Mouse (Mus musculus) left cerebral cortex, postnatal 36 days (tissue): ENCODE measurements around the gene Rras. TPM values are rescaled to one million over a fixed set of nuclear protein-coding genes. Genes with fewer than 3 reads are reported as not detected.

ENCODE experiments used
- DNase-seq, 2 experiments: peaks; one replicate each; pipeline ENCODE4 v3.0.0; 2021 to 2022; ENCODE audit warnings: low spot score in 2 of 2, mixed read lengths in 1 of 2
- intact Hi-C: fragments of 180-260 bp; cut with DNase I; formaldehyde crosslinking; loops from one replicate; pipeline ENCODE4 v1.15.1; 2025
- total RNA-seq, 2 experiments: library from RNA; stranded (reverse); gene quantifications; 2 replicates each; pipeline ENCODE4 v1.2.3; 2021

Gene Rras
- total RNA-seq, 2 experiments from 2014 or later = 12.9 to 13.9 TPM

DNA sequence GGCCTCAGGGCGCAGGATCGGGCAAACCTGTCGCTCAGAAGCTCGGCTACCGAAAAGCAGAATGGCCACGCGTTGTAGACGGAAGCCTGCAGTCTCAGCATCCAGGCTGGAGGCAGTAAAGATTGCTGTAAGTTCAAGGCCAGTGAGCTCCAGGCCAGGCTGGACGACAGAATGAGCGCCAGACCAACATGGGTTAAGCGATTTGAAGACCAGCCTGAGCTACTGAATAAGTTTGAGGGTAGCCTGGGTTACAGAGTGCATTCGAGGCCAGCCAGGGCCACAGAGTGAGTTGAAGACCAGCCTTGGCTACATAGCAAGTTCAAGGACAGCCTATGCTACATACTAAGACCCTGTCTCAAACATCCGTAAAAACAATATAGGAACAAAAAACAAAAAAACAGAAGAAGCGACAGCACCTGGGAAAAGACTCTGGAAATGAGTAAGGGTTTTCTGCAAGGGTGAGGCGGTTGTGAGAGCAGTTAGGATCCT, 19.8 kb upstream of the Rras start:
- DNase-seq = no peak
- intact Hi-C loops = loop anchor here (2.0 kb wide), 1 partner anchor 19 kb away; the partner anchor contains the start of genes Rras and Scaf1

DNA sequence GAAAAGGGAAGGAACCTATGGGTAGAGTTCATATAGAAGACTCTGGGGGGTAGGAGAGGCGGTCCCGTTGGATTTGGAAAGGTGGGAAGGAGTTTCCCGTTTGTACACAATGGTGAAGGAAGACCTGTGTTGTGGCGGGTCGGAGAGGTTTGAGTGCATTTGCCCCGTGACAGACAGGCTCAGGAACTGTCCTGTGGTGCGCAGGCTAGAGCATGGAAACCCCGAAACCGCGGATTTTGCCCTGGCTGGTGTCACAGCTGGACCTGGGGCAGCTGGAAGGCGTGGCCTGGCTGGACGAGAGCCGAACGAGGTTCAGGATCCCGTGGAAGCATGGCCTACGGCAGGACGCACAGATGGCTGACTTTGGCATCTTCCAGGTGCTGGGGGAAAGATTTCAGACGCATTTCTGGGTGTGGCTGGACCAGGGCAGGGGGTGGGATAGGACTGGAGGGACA, 19.2 kb upstream of the Rras start, which contains the start of gene Bcl2l12:
Gene Bcl2l12 (minus strand): TSS at position 212 of the 455 bp plus-strand sequence.
- intact Hi-C loops = no loop called here
- no peak for DNase-seq

DNA sequence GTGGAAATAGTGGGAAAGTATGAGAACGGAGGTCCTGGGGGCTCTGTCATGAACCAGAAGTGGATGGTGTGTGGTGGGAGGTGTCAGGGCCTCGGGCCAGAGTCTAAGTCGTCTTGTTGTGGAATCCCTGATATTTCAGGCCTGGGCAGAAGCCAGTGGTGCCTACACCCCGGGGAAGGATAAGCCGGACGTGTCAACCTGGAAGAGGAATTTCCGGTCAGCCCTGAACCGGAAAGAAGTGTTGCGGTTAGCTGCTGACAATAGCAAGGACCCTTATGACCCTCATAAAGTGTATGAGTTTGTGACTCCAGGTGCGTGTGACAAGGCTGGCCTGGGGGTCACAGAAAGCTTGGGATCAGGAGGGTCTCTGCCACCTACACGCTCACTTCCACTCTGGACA, 18.0 kb upstream of the Rras start:
- intact Hi-C loops = no loop called here
- DNase-seq = no peak

DNA sequence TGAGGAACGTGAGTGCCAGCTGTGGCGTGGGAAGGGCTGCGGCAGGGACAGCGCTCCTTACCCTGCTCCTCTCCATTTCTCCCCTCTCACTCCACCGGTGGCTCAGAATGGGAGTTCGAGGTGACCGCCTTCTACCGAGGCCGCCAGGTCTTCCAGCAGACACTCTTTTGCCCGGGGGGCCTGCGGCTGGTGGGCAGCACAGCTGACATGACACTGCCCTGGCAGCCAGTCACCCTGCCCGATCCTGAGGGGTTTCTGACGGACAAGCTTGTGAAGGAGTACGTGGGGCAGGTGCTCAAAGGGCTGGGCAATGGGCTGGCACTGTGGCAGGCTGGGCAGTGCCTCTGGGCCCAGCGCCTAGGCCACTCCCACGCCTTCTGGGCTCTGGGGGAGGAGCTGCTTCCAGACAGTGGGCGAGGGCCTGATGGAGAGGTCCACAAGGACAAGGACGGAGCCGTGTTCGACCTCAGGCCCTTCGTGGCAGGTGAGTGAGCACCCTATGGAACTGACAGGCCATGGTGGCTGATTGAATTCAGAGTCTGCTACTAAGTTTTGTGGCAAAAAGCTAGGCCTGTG, 17.1 kb upstream of the Rras start:
- DNase-seq = no peak
- intact Hi-C loops = no loop called here

DNA sequence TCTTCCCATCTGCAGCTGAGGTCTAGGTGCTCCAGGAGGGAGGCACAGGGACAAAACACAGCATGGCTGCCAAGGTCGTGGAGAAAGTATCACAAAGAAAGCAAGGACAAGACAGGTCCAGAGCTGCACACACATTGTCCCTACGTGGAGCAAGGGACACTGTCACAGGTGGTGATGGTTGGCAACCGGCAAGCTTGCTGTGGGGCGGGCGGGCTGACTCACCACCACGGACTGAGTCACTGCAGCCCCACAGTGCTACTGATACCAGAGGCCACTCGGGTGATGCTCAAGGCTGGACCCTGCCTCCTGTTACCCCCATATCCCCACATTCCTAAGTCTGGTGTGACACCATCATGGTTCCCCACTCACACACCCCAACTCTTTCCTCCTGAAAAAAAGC, 15.3 kb upstream of the Rras start:
- intact Hi-C loops = no loop called here
- DNase-seq = no peak

DNA sequence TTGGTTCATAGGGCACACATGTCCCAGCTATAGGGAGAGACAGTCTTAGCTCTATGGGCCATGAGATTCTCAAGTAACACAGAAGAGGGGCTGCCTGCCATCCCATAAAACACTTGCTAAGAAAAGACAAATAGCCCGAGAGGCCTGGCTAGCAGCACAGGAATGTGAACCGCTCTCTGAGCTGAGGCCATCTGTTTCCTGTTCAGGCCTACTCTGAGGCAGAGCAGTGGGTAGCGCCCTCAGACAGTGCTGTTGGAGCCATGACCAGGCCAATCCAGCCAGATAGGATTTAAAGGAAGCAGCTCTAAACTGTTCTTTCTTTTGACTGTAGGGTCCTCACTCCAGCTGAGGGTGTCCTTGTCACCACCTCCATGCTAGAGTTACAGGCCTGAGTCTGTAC, 13.2 kb upstream of the Rras start:
- intact Hi-C loops = no loop called here
- DNase-seq = no peak

DNA sequence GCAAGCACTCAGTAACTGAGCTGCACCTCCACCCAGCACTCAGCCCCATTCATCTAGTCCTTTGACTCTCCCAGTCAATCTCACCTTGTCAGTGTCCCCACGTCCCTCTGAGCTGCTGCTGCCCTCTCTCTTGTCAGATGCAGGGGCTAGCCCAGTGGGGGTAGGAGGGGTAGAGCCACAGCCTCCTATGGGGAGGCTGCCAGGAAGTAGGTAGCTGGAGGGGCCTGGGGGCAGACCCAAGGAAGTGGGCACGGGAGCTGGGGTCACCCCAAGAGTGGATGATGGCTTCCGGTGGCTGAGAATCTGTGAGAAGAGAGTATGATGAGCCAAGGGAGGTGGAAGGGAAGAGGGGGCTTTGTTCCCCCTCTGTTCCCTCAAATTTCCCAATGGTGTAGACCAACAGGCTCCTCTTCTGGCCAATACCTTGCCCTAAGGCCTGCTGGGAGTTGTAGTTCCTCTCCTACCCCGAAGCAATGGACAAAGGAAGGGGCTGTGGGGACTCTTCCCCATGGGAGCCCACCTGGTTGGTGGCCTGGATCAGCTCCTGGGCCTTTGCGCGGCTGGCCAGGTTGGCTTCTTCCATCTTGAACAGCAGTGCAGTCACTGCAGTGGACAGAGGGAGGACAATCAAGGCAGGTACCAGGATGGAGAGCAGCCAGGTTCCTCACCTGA, 12.3 kb upstream of the Rras start:
- intact Hi-C loops = no loop called here
- no peak for DNase-seq

DNA sequence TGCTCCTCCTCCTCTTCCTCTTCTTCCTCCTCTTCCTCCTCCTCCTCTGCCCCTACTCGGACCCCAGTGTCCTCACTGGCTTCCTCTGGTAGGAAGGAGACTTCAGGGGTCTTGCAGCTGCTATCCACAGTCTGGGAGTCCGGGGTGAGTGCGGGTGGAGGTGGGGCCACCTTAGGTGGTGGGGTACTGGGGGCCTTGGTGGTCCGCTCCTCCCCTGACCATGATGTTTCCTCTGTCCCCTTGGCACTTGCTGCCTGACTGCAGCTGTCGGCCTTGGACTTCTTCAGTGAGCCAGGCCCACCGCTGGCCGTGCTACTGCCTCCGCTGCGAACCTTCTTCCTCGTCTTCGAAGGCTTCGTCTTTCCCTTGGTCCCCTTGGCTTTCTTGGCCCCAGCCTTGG, 11.3 kb upstream of the Rras start:
- intact Hi-C loops = no loop called here
- no peak for DNase-seq

DNA sequence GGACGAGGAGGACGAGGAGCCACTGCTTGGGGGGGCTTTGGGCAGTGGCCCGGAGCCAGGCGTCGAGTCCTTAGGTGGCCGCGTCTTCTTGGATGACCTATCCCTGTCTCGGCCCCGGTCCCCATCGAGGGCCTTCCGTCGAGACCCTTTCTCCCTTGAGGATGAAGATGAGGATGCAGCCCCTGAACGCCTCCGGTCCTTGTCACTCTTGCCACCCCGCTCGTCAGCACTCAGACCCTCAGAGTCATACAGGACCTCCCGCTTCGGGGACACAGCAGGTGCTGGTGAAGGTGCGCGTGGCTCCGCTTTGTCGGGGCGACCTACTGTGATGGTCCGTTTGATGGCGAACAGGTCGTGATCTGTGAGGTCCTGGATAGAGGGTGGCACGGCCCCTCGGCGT, 10.6 kb upstream of the Rras start:
- no peak for DNase-seq

DNA sequence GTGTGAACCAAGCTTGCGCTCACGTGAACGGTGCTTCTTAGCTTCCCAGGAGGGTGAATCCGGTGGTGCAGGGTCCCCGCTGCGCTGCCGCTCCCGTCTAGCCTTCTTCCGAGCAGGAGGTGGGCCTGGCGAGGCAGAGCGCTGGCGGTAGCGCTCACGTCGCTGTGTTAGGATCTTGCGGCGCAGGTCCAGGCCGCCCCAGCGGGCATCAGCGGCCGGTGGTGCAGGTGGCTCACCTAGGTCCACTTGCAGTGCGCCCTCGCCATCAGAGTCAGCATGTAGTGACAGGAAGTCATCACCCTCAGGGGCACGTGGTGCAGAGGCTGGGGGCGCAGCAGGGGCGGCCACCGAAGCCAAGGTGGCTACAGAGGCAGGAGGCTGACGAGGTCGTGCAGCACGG, 9.9 kb upstream of the Rras start:
- no peak for DNase-seq
- intact Hi-C loops = no loop called here

More for the DNA sequence above, 10.6 kb upstream of the Rras start:
- intact Hi-C loops = no loop called here

DNA sequence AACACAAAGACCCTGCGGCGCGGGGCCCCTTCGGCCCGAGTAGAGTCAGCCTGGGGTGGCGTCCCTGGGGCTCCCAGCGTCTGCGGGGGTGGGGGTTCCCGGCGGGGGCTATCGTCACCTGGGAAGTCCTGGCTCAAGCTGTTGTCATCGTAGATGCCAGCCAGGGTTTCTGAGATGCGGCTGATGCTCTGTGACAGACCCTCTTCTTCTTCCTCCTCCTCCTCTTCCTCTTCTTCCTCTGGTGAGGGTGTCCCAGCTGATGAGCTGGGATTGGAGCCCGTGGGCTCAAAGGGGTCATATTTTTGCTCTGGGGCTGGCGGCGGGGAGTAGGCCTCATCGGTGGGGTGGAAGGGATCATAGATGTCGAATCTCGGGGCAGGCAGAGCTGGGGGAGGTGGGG, 9.3 kb upstream of the Rras start:
- DNase-seq = no peak
- intact Hi-C loops = no loop called here

DNA sequence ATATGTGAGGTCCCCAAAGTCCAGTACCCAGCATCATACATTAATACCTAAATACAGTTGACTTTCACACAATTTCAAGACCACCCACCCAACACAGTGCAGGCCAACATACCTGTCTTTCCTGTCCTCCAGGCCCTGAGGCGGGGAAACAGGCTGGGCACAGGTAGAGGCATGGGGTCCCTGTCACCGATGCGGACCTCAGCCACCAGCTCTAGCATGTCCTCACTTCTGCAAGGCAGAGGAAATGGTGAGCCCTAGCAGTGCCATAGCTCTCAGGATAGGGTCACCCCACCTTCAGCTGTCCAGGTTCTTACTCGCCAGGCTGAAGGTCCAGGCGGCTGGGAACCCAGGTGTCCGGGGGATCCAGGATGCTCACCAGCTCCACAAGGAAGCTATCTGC, 5.8 kb upstream of the Rras start:
- intact Hi-C loops = no loop called here
- no peak for DNase-seq

DNA sequence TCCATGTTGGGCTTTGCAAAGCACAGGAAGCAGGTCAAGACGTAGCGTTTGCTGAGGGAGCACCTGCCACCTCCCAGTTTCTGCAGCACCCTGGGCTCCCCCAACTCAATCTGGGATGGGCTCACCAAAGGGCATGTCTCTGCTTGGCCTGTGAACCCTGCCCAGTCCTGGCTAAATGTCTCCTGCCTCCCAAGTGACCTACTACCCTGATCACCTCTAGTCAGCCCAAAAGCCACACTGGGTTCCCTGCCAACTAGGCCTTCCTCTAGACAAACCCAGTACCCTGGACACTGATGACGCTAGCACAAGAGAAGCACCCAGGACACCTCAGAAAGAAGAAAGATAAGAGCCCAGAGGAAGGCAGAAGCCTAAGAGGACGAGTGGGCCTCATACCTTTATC, 4.9 kb upstream of the Rras start:
- intact Hi-C loops = no loop called here

DNA sequence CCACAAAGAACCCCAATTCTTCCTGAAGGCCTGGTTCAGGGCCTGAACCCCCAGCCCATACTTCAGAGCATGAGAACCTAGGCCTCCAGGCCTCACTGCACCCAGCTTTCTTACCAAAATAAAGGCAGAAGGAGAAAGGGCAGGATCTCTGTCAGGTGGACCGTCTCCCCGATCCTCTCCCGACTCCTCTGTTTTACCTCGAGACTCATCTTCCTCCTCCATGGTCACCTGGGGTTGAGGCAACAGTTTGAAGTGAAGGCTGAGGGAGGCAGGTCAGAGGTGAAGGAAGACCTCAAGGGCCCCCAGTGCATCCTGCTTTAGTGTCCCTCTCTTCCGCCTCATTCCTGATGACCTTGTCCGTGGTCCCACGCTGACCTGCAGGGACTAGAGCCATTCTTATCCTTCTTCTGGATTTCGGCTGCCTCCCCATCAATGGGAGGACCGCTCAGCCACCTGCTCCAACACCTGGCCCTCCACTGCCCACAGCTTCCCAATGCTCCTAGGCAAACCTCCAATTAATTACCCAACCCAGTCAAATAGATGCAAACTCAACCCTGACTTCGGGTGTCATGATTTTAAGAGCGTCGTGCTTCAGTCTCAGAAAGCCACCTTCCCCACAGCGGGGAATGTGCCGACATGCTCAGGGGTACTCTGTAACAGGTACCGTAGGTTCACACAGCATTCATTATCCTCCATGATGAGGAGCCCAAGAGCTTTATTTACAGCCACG, 4.2 kb upstream of the Rras start:
- intact Hi-C loops = no loop called here

More for the DNA sequence above, 4.9 kb upstream of the Rras start:
- no peak for DNase-seq

DNA sequence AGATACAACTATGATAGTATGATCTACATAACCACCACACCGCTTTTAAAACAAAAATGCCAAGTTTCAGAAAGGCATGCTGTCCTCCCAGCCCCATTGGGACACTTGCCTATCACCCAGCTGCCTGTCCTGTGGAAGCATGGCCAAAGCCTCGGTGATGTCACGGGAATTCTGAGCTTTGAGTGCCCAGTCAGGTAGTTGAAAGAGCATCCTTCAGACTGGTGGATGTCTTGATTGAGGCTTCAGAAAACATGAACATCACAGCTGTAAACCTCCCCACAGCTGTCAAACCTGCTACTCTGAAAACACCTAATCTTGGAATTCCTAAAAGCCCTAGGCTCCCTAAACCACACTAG, 3.7 kb upstream of the Rras start:
- DNase-seq = no peak
- intact Hi-C loops = no loop called here

More for the DNA sequence above, 4.2 kb upstream of the Rras start:
- DNase-seq = no peak

DNA sequence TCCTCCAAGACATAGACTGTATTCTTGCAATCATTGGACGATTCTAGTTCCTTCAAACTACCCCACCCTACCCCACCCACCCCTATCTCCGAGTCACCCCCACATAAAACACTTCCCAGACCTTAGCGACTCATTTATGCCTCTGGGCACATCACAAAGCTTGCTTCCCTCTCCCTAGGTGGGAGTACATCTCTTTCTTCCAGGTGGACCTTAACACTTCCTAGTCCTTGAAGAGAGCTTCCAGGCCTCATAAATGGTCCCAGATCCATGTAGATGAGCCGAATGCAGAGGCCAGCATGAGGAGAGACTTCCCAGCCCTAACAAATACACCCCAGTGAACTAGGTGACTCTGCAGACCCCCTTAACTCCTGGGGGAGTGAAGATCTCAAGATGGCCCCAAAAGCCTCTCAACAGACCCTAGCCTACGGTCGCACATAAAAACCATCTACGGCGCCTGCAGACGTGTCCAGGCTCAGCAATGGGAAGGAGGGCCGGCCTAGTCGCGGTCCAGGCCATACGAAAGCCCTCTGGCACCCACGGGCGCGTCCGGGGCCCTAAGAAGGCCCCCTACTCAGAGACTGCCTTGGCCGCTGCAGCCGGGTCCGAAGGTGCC, 2.3 kb upstream of the Rras start:
- DNase-seq = no peak
- intact Hi-C loops = loop anchor here (5.0 kb wide), 1 partner anchor 37 kb away; the partner anchor contains the start of gene Prr12

DNA sequence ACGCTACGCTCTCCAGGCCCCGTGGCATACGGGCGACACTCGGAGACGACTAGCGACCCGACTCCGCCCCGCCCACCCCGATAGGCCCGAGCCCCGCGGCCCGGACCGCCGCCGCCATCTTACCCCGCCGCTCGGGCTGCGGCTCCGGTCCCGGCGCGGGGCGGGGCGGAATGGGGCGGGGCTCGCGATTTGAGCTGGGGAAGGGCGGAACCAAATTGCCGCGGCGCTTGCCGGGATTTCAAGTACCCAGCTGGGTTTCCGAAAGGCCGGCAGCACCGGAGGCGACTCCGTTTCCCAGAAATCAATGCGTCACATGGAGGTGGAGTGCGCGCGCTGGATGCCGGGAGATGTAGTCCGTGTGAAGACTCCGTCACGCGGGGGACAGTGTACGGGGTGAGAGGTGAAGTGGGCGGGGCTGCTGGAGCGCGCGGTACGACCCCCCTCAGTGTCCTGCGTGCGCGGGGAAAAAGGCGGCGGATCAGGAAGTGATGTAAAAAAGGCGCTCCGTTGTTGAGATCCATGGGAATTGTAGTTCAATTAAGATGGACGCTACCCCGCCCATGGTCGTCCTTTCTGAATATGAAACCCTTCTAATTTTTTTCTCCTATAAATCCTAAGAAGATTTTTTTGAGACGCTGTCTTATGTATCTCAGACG, 1.7 kb upstream of the Rras start, which contains the start of gene Scaf1:
Gene Scaf1 (minus strand): TSS at position 407 of the 656 bp plus-strand sequence.
- intact Hi-C loops = loop anchor here (2.0 to 5.0 kb wide), 2 partner anchors 19 to 36 kb away; partner anchors contain the start of genes Irf3 and Prr12
- DNase-seq = peak; percentile 99 to 100

DNA sequence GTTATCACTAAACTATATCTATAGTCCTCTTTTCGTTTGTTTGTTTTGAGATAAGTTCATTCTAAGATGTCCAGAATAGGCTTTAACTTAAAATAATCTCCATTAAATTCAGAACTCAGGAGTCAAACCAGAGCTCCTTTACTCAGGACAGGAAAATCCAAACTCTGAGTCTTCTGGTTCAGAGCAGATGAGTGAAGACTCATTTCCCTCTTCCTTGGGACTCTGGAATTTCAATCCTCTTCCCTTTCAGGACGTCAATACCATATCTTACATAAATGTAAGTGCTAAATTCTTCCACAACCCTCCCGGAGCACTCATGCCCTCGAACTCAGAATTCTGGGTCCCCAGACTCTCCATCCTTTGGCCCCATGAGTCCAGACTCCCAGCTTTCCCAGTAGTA, 1.0 kb upstream of the Rras start:
- intact Hi-C loops = loop anchor here (2.0 to 5.0 kb wide), 2 partner anchors 20 to 36 kb away; partner anchors contain the start of genes Irf3 and Prr12
- DNase-seq = no peak

DNA sequence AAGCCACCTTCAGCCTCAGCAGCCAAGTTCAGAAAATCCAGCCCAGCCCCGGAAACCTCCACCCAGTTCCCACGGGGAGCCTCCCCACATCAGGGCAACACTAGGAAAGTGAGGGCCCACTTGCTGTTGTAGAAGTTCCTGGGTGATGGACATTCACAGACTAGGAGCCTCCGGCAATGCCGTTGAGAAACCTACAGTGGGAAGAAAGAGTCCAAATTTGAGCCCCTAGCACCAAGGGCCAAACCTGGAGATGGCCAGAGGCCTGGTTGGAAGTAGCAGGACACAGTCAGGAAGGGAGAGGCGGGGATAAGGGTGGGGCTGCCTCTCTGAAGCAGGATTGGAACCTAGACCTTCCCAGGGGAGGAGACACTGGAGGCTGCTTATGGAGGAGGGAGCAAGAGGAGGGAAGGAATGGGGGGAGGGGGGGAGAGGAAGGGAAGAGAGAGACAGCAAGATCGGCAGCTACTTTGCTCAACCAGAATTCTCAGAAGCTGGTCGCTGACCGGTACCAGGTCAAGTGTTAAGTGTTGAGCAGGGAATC, 1.3 kb downstream of the Rras start:
- no peak for DNase-seq
- intact Hi-C loops = loop anchor here (5.0 kb wide), 1 partner anchor 33 kb away; the partner anchor contains the start of gene Prr12
